In genomic region chr13:101694496-101695251, GRCm38 (mm10) we compare ENCODE assay signal across 8 mouse cellular contexts.
DNase-seq lines count a peak whose midpoint lies in the region; ATAC-seq and TF ChIP-seq lines count a peak whose summit lies in the region.

No protein-coding gene starts in this region.

- dilution Hi-C loops in CH12.LX (cut with MboI; ENCODE audit: extremely low pct_ligation_motif_present, extremely low pct_unique_long_range_greater_than_20kb, low sequenced_read_pairs): no loop called here

- under 1% methylated on average over 48 of the region's 48 CpGs for WGBS in forebrain, embryonic 13.5 days
- WGBS in hindbrain, embryonic 13.5 days: under 1% methylated on average over 44 of the region's 48 CpGs
- WGBS in macrophage (ENCODE audit: missing documents): 9% methylated on average over 44 of the region's 48 CpGs

- peaks cover 7 to 50% of the 10 kb centered on the region in 2 experiments for H3K4me1 ChIP-seq in CH12.LX (ENCODE audit: control insufficient read depth in 1 of 2, insufficient read depth in 2 of 2)
- peaks cover 43% of the 10 kb centered on the region for H3K4me1 ChIP-seq in forebrain, embryonic 13.5 days
- peaks cover 59% of the 10 kb centered on the region for H3K4me1 ChIP-seq in hindbrain, embryonic 13.5 days (replicated peaks)

- peak overlapping the region; percentile 43 for H3K9ac ChIP-seq in CH12.LX (ENCODE audit: insufficient read depth, low read depth)
- H3K9ac ChIP-seq in forebrain, embryonic 13.5 days: peak overlapping the region; percentile 71
- peak overlapping the region; percentile 82 for H3K9ac ChIP-seq in hindbrain, embryonic 13.5 days

- no peaks in the 10 kb centered on the region for H3K27me3 ChIP-seq in CH12.LX (replicated peaks)
- 0 out of 2 replicates have a peak, but pooled peaks cover 2% of the 10 kb centered on the region for H3K27me3 ChIP-seq in forebrain, embryonic 13.5 days
- H3K27me3 ChIP-seq in hindbrain, embryonic 13.5 days: no peaks in the 10 kb centered on the region

- H3K79me2 ChIP-seq in CH12.LX (replicated peaks; ENCODE audit: control insufficient read depth, extremely low read depth, insufficient read depth, poor library complexity, severe bottlenecking): peaks cover 5% of the 10 kb centered on the region
- peaks cover 69% of the 10 kb centered on the region for H3K79me2 ChIP-seq in macrophage (ENCODE audit: inconsistent target)

- no peak for TF ChIP-seq EP300 in CH12.LX (IDR thresholded peaks at IDR 0.05; ENCODE audit: low read length)

- TF ChIP-seq RAD21 in CH12.LX (IDR thresholded peaks at IDR 0.05; ENCODE audit: low read depth, low read length): no peak

- TF ChIP-seq POLR2A in CH12.LX (IDR thresholded peaks at IDR 0.05; ENCODE audit: low read depth, low read length): no peak
- TF ChIP-seq POLR2A in brain, embryonic 14.5 days (IDR thresholded peaks at IDR 0.05; ENCODE audit: borderline replicate concordance, extremely low read depth, insufficient read depth, insufficient read length, poor library complexity, severe bottlenecking): no peak

- TF ChIP-seq CTCF in CH12.LX (conservative IDR thresholded peaks at IDR 0.05 in 1 of 2, IDR thresholded peaks at IDR 0.05 in 1 of 2; ENCODE audit: low read depth in 2 of 2, low read length in 2 of 2): no peak
- no peak for TF ChIP-seq CTCF in brain, embryonic 14.5 days (IDR thresholded peaks at IDR 0.05; ENCODE audit: borderline replicate concordance, extremely low read depth, insufficient read depth, insufficient read length)

- H3K9me3 ChIP-seq in CH12.LX (replicated peaks; ENCODE audit: low read length): no peaks in the 10 kb centered on the region
- no peaks in the 10 kb centered on the region for H3K9me3 ChIP-seq in forebrain, embryonic 13.5 days (replicated peaks)
- H3K9me3 ChIP-seq in hindbrain, embryonic 13.5 days: no peaks in the 10 kb centered on the region

- H3K4me3 ChIP-seq in CH12.LX (replicated peaks in 1 of 3; ENCODE audit: low read depth in 2 of 3, low read length in 2 of 3, poor library complexity in 1 of 3) (peak overlapping the region; percentile 55 to 65 (median 56)), macrophage (ENCODE audit: inconsistent target) (peak overlapping the region; percentile 45)
- peak overlapping the region; percentile 60 for H3K4me3 ChIP-seq in forebrain, embryonic 13.5 days
- H3K4me3 ChIP-seq in hindbrain, embryonic 13.5 days: peak overlapping the region; percentile 65

- in situ Hi-C loops in CH12.LX (cut with MboI; ENCODE audit: low pct_ligation_motif_present, low pct_unique_long_range_greater_than_20kb, low sequenced_read_pairs): no loop called here

- peak; percentile 52 for ATAC-seq in forebrain, embryonic 13.5 days
- peak; percentile 44; the same call in 1 of the 2 replicates for ATAC-seq in hindbrain, embryonic 13.5 days (ENCODE audit: low FRiP score)

- DNase-seq in CH12.LX (ENCODE audit: extremely low read depth): peak; percentile 65
- peak; percentile 74 for DNase-seq in brain, embryonic 14.5 days (ENCODE audit: low read depth)
- peak; percentile 47 to 53 for DNase-seq in layer of hippocampus, postnatal 36 days
- peak; percentile 75 for DNase-seq in right cerebral cortex, adult 18-20 months
- DNase-seq in urinary bladder, adult 18-20 months (ENCODE audit: low spot score in 2 of 2): peak; percentile 75 to 82

- H3K27ac ChIP-seq in CH12.LX (ENCODE audit: insufficient read depth, low read depth) (peak overlapping the region; percentile 16), macrophage (0 out of 2 replicates have a peak overlapping the region, but pooled peaks have one; percentile 12)
- no peak overlapping the region; the same call in 1 of the 2 replicates for H3K27ac ChIP-seq in forebrain, embryonic 13.5 days
- H3K27ac ChIP-seq in hindbrain, embryonic 13.5 days: peak overlapping the region; percentile 78

- H3K36me3 ChIP-seq in CH12.LX (replicated peaks in 1 of 2; ENCODE audit: control insufficient read depth in 1 of 2, insufficient read depth in 1 of 2, low read length in 1 of 2): peaks cover 6 to 25% of the 10 kb centered on the region in 2 experiments
- H3K36me3 ChIP-seq in forebrain, embryonic 13.5 days (ENCODE audit: poor library complexity, severe bottlenecking): no peaks in the 10 kb centered on the region
- no peaks in the 10 kb centered on the region for H3K36me3 ChIP-seq in hindbrain, embryonic 13.5 days
- peaks cover 10% of the 10 kb centered on the region; the same call in 1 of the 2 replicates for H3K36me3 ChIP-seq in macrophage (ENCODE audit: inconsistent target)

- peak overlapping the region; percentile 85 for H3K4me2 ChIP-seq in CH12.LX (ENCODE audit: insufficient read depth, low read depth, poor library complexity, severe bottlenecking)
- H3K4me2 ChIP-seq in forebrain, embryonic 13.5 days: peak overlapping the region; percentile 93
- peak overlapping the region; percentile 96 for H3K4me2 ChIP-seq in hindbrain, embryonic 13.5 days

TF ChIP-seq in CH12.LX, 34 proteins besides CTCF, POLR2A, EP300 and RAD21:
- TF ChIP-seq MEF2A (IDR thresholded peaks at IDR 0.05; ENCODE audit: borderline replicate concordance, low read depth, low read length) (0 out of 2 replicates have a peak, but pooled peaks have one; percentile 28), USF2 (conservative IDR thresholded peaks at IDR 0.05; ENCODE audit: low read depth, low read length) (no peak), ELF1 (IDR thresholded peaks at IDR 0.05; ENCODE audit: low read depth, low read length) (no peak), MAZ (IDR thresholded peaks at IDR 0.05; ENCODE audit: low read depth, low read length) (no peak; the same call in 1 of the 2 replicates), KAT2A (IDR thresholded peaks at IDR 0.05; ENCODE audit: insufficient replicate concordance, low read length) (no peak), MAX (IDR thresholded peaks at IDR 0.05; ENCODE audit: low read length) (peak; percentile 43; the same call in 1 of the 2 replicates), TBP (conservative IDR thresholded peaks at IDR 0.05; ENCODE audit: low read depth, low read length) (no peak), UBTF (IDR thresholded peaks at IDR 0.05; ENCODE audit: low read depth, low read length) (peak; percentile 77; the same call in 1 of the 2 replicates), JUND (conservative IDR thresholded peaks at IDR 0.05; ENCODE audit: low read depth, low read length) (no peak), MYC (IDR thresholded peaks at IDR 0.05; ENCODE audit: low read depth, low read length) (no peak), BHLHE40 (IDR thresholded peaks at IDR 0.05; ENCODE audit: low read depth, low read length) (peak; percentile 46; the same call in 1 of the 2 replicates), TCF12 (IDR thresholded peaks at IDR 0.05; ENCODE audit: low read depth, low read length) (peak; percentile 47), NRF1 (IDR thresholded peaks at IDR 0.05; ENCODE audit: low read depth, low read length) (no peak), GABPA (IDR thresholded peaks at IDR 0.05; ENCODE audit: insufficient replicate concordance, low read depth, low read length) (no peak), SMC3 (IDR thresholded peaks at IDR 0.05; ENCODE audit: low read depth, low read length) (no peak), RCOR1 (conservative IDR thresholded peaks at IDR 0.05; ENCODE audit: low read depth, low read length) (no peak), IRF4 (IDR thresholded peaks at IDR 0.05; ENCODE audit: low read depth, low read length) (0 out of 2 replicates have a peak, but pooled peaks have one; percentile 0), CHD2 (IDR thresholded peaks at IDR 0.05; ENCODE audit: low read length) (peak; percentile 65), ETS1 (conservative IDR thresholded peaks at IDR 0.05; ENCODE audit: low read depth, low read length) (peak; percentile 30; the same call in 1 of the 2 replicates), MAFK (IDR thresholded peaks at IDR 0.05; ENCODE audit: insufficient replicate concordance, low read length) (peak; percentile 99)
